16 mouse cellular contexts compared by ENCODE assay signal in genomic region chr16:24213577-24213976, GRCm38 (mm10).
DNase-seq lines count a peak whose midpoint lies in the region; ATAC-seq and TF ChIP-seq lines count a peak whose summit lies in the region.
"Had no signal": no experiment of that assay in that cellular context is flagged by ENCODE, and none has a peak within 500 bp of the region (broad histone marks: within the 10 kb centered on the region; RNA-seq: fewer than 3 reads in every experiment).

No protein-coding gene starts in this region.

- TF ChIP-seq EP300 in CH12.LX (IDR thresholded peaks at IDR 0.05; ENCODE audit: low read length), result no peak

- peaks cover 4 to 10% of the 10 kb centered on the region in 2 experiments; a peak in 3 of 4 replicates for H3K4me1 ChIP-seq in CH12.LX (ENCODE audit: control insufficient read depth in 1 of 2, insufficient read depth in 2 of 2)
- H3K4me1 ChIP-seq: liver, embryonic 13.5 days had no signal

- peak; percentile 18 for TF ChIP-seq RAD21 in CH12.LX (IDR thresholded peaks at IDR 0.05; ENCODE audit: low read depth, low read length)

- peak; percentile 54 for TF ChIP-seq CTCF in layer of hippocampus, adult 2 months (conservative IDR thresholded peaks at IDR 0.05)
- TF ChIP-seq CTCF in CH12.LX (conservative IDR thresholded peaks at IDR 0.05 in 1 of 2, IDR thresholded peaks at IDR 0.05 in 1 of 2; ENCODE audit: low read depth in 2 of 2, low read length in 2 of 2), result peak in 1 of 2 experiments; percentile 40; a peak in 3 of 4 replicates

- dilution Hi-C loops in CH12.LX (cut with MboI; ENCODE audit: extremely low pct_ligation_motif_present, extremely low pct_unique_long_range_greater_than_20kb, low sequenced_read_pairs), result no loop called here

- no peaks in the 10 kb centered on the region for H3K9me3 ChIP-seq in CH12.LX (replicated peaks; ENCODE audit: low read length)
- H3K9me3 ChIP-seq: embryonic facial prominence, embryonic 10.5 days; limb, embryonic 12.5 days; liver, embryonic 13.5 days had no signal

- in situ Hi-C loops in CH12.LX (cut with MboI; ENCODE audit: low pct_ligation_motif_present, low pct_unique_long_range_greater_than_20kb, low sequenced_read_pairs), result no loop called here

- no peaks in the 10 kb centered on the region for H3K79me2 ChIP-seq in CH12.LX (replicated peaks; ENCODE audit: control insufficient read depth, extremely low read depth, insufficient read depth, poor library complexity, severe bottlenecking)

- DNase-seq in layer of hippocampus, adult 2 months (ENCODE audit: low spot score in 2 of 2), result no peak
- DNase-seq in layer of hippocampus, adult 9-10 months (ENCODE audit: low spot score), result no peak
- DNase-seq in 3T3-L1 (ENCODE audit: low read depth, low spot score) (peak; percentile 56), CH12.LX (ENCODE audit: extremely low read depth) (no peak), MN1 (ENCODE audit: low spot score) (no peak)
- no peak for DNase-seq in right cerebral cortex, adult 2 months (ENCODE audit: low spot score in 2 of 2)
- DNase-seq: cerebellum, adult 2 months; cerebellum, postnatal 36 days; heart, adult 18-20 months; kidney, adult 9 months; kidney, postnatal 36 days; liver, embryonic 13.5 days; lung, postnatal 14 days had no signal

- H3K4me2 ChIP-seq in CH12.LX (ENCODE audit: insufficient read depth, low read depth, poor library complexity, severe bottlenecking), result no peak overlapping the region
- H3K4me2 ChIP-seq: limb, embryonic 12.5 days; liver, embryonic 13.5 days had no signal

- no peak overlapping the region for H3K27ac ChIP-seq in layer of hippocampus, adult 2 months
- H3K27ac ChIP-seq in CH12.LX (ENCODE audit: insufficient read depth, low read depth), result no peak overlapping the region
- H3K27ac ChIP-seq: embryonic facial prominence, embryonic 10.5 days; limb, embryonic 12.5 days; liver, embryonic 13.5 days had no signal

- no peak for TF ChIP-seq POLR2A in CH12.LX (IDR thresholded peaks at IDR 0.05; ENCODE audit: low read depth, low read length)

- H3K4me3 ChIP-seq in layer of hippocampus, adult 2 months, result no peak overlapping the region
- H3K4me3 ChIP-seq in CH12.LX (replicated peaks in 1 of 3; ENCODE audit: low read depth in 2 of 3, low read length in 2 of 3, poor library complexity in 1 of 3), result no peak overlapping the region
- H3K4me3 ChIP-seq: embryonic facial prominence, embryonic 10.5 days; limb, embryonic 12.5 days; liver, embryonic 13.5 days had no signal

- peaks cover 62% of the 10 kb centered on the region for H3K27me3 ChIP-seq in CH12.LX (replicated peaks)
- H3K27me3 ChIP-seq: limb, embryonic 12.5 days; liver, embryonic 13.5 days had no signal

- no peak overlapping the region for H3K9ac ChIP-seq in CH12.LX (ENCODE audit: insufficient read depth, low read depth)
- H3K9ac ChIP-seq: limb, embryonic 12.5 days; liver, embryonic 13.5 days had no signal

- H3K36me3 ChIP-seq in CH12.LX (replicated peaks in 1 of 2; ENCODE audit: control insufficient read depth in 1 of 2, insufficient read depth in 1 of 2, low read length in 1 of 2), result no peaks in the 10 kb centered on the region
- H3K36me3 ChIP-seq: embryonic facial prominence, embryonic 10.5 days; limb, embryonic 12.5 days; liver, embryonic 13.5 days had no signal

- ATAC-seq in megakaryocyte progenitor cell, adult 5-6 weeks (replicated peaks; ENCODE audit: poor library complexity), result 0 out of 2 replicates have a peak, but pooled peaks have one; percentile 37

TF ChIP-seq in CH12.LX, 34 proteins besides CTCF, POLR2A, EP300 and RAD21:
- no peak for TF ChIP-seq UBTF (IDR thresholded peaks at IDR 0.05; ENCODE audit: low read depth, low read length)
- peak; percentile 7; the same call in 1 of the 2 replicates for TF ChIP-seq SMC3 (IDR thresholded peaks at IDR 0.05; ENCODE audit: low read depth, low read length)
